Mouse (Mus musculus) heart, adult 2 months (tissue): ENCODE results near the gene Tpcn1.
A peak's percentile ranks its signal among the peaks of the same experiment; 100 is the strongest.

ENCODE experiments used
- EP300 ChIP-seq: fragments of 200-500 bp; IDR thresholded peaks from 2 replicates; pipeline ENCODE4 v1.6.1; 2011; ENCODE audit warnings: low read depth, low read length, control low read depth; ENCODE audit not compliant: insufficient read depth
- POLR2A ChIP-seq: fragments of 200-500 bp; IDR thresholded peaks from 2 replicates; pipeline ENCODE4 v1.6.1; 2011; ENCODE audit warnings: mild to moderate bottlenecking, low read depth, low read length, control low read depth; ENCODE audit not compliant: insufficient read depth

- TF ChIP-seq POLR2A (peak; percentile 49; the same call in 1 of the 2 replicates), EP300 (0 out of 2 replicates have a peak, but pooled peaks have one; percentile 19)
Observed at GRCm38 (mm10) chr5:120503144-120503795, 85.2 kb downstream of the Tpcn1 start, which contains the start of gene Plbd2.
